Mouse (Mus musculus): ENCODE measurements around the gene S1pr1. TPM values are rescaled to one million over a fixed set of nuclear protein-coding genes. Genes with fewer than 3 reads are reported as not detected.
A peak's percentile ranks its signal among the peaks of the same experiment; 100 is the strongest.

The S1pr1 gene
- polyA plus RNA-seq, 1 experiment from 2014 or later: 88.9 TPM

DNA sequence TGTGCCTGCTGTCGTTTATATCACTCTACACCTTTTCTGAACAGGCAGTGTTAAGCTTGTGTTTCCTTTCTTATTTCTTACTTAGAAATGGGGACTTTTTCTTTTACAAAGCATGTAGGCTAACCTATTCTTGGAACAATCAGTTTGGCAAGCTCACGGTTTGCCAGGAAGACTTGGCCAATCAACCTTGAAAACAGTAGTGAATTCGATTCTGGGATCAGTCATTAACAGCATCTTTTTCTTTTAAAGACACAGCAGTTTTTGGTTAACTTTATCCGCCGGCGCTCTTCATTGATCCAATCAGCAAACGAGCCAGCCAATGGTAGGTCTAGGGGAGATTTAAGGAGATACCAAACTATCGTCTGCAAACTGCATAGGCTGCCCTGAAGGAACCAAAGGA lies 31.6 kb upstream of the S1pr1 start:
- no peaks in the 10 kb centered on the region for H3K4me1 ChIP-seq (ENCODE audit: control insufficient read depth, insufficient read depth, low read length)
- WGBS: 78% methylated on average over 8 of the region's 8 CpGs
- no peak overlapping the region for H3K9ac ChIP-seq (ENCODE audit: low read length)
- H3K4me2 ChIP-seq (ENCODE audit: low read depth, low read length): no peak overlapping the region
- no peaks in the 10 kb centered on the region for H3K27me3 ChIP-seq (ENCODE audit: control insufficient read depth, insufficient read depth, low read length)
- H3K27ac ChIP-seq (ENCODE audit: low read length): no peak overlapping the region
- no peak for ATAC-seq (replicated peaks; ENCODE audit: extremely low read depth, insufficient read depth, low FRiP score)
- H3K9me3 ChIP-seq (replicated peaks; ENCODE audit: control insufficient read depth, low read length): no peaks in the 10 kb centered on the region
- H3K4me3 ChIP-seq (ENCODE audit: low read length): no peak overlapping the region
- H3K36me3 ChIP-seq (ENCODE audit: control insufficient read depth, insufficient read depth): no peaks in the 10 kb centered on the region

DNA sequence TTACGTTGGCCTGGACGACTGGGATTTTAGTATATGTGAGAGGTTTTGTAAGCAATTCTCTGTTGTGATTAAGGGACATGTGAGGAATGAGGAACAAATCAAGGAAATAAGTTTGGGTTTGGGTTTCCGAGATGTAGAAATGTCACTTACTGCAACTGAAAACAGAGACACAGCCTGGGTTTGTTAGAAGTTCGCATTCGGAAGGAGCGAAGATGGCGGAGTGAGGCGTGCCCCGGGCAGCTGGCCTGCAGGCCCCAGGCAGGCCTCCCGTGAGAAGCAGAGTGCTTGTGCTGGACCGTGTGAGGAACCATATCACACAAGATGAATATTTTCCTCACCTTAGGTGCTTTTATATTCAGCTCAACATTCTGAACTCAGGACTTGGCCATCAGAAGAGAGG lies 30.2 kb upstream of the S1pr1 start:
- Histone ChIP-seq H3K36me3 (ENCODE audit: control insufficient read depth, insufficient read depth) (no peaks in the 10 kb centered on the region), H3K4me3 (ENCODE audit: low read length) (no peak overlapping the region), H3K9me3 (replicated peaks; ENCODE audit: control insufficient read depth, low read length) (no peaks in the 10 kb centered on the region), H3K4me2 (ENCODE audit: low read depth, low read length) (no peak overlapping the region), H3K27ac (ENCODE audit: low read length) (no peak overlapping the region), H3K4me1 (ENCODE audit: control insufficient read depth, insufficient read depth, low read length) (no peaks in the 10 kb centered on the region), H3K27me3 (ENCODE audit: control insufficient read depth, insufficient read depth, low read length) (no peaks in the 10 kb centered on the region), H3K9ac (ENCODE audit: low read length) (no peak overlapping the region)
- no peak for ATAC-seq (replicated peaks; ENCODE audit: extremely low read depth, insufficient read depth, low FRiP score)
- WGBS: 88% methylated on average over 11 of the region's 11 CpGs

DNA sequence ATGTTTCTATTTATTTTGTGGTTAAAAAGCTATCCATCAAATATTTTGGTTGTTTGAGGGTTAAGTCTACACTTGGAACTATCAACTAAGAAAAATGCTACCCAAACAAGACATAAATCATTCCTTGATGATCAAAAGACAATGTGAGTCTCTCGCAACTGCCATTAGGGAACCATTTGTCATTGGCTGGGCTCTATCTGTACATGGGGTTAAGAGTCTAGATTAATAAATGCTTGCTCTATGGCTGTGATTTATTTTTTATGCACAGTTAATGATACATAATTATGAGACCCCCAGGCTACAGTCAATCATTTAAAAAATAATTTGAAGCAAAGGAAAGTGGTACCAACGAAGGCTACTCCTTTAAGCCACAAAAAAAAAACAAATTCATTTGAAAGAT lies 23.7 kb upstream of the S1pr1 start:
- H3K4me2 ChIP-seq (ENCODE audit: low read depth, low read length): no peak overlapping the region
- WGBS: 64% methylated on average over 2 of the region's 2 CpGs
- H3K27me3 ChIP-seq (ENCODE audit: control insufficient read depth, insufficient read depth, low read length): no peaks in the 10 kb centered on the region
- no peak overlapping the region for H3K9ac ChIP-seq (ENCODE audit: low read length)
- H3K27ac ChIP-seq (ENCODE audit: low read length): peak overlapping the region; percentile 53; the same call in 1 of the 2 replicates
- no peaks in the 10 kb centered on the region for H3K36me3 ChIP-seq (ENCODE audit: control insufficient read depth, insufficient read depth)
- H3K4me1 ChIP-seq (ENCODE audit: control insufficient read depth, insufficient read depth, low read length): peaks cover 13% of the 10 kb centered on the region
- H3K9me3 ChIP-seq (replicated peaks; ENCODE audit: control insufficient read depth, low read length): no peaks in the 10 kb centered on the region
- ATAC-seq (replicated peaks; ENCODE audit: extremely low read depth, insufficient read depth, low FRiP score): no peak
- no peak overlapping the region for H3K4me3 ChIP-seq (ENCODE audit: low read length)

DNA sequence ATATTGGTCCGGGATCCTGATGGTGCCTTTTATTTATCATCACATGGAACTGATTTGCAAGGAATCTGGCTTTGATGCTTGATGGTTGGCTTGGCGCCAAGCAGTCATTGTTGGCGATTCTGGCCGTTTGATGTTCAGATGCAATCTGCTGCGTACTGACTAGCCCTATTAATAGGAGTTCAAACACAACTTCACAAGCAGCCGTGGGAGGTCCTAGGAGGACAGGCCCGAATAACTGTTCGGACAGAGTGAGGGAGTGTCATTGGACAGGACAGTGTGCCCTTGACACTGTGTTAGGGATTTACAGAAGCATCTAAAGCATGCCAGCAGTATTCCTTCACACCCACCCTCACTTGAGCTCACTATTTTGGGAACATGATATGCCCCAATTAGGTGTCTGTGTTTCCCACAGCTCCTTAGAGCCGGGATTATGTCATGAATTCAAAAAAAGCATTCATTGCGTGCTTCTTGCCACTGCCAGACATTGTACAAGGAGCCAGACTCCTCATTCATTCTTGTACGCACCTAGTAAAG lies 23.0 kb upstream of the S1pr1 start:
- ATAC-seq (replicated peaks; ENCODE audit: extremely low read depth, insufficient read depth, low FRiP score): peak; percentile 95
- WGBS: 22% methylated on average over 11 of the region's 11 CpGs
- peaks cover 13% of the 10 kb centered on the region for H3K4me1 ChIP-seq (ENCODE audit: control insufficient read depth, insufficient read depth, low read length)

DNA sequence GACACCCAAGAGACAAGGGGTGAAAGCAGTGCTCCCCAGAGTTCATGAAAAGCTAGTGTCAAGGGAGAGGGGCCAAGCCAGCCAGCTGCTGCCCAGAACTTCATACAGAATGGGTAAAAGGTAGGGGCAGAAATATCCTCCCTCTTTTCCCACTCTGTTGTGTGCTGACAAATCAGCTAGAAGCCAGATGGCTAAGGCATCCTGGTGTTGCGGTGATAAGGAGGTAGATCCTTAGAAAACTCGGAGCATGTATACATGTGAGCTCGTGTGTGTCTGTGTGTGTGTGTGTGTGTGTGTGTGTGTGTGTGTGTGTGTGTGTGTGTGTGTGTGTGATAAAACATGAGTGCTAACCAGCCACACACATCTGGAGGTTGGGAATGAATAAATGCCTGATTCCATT lies 20.7 kb upstream of the S1pr1 start:
- Histone ChIP-seq H3K27me3 (ENCODE audit: control insufficient read depth, insufficient read depth, low read length) (no peaks in the 10 kb centered on the region), H3K9me3 (replicated peaks; ENCODE audit: control insufficient read depth, low read length) (no peaks in the 10 kb centered on the region), H3K9ac (ENCODE audit: low read length) (no peak overlapping the region), H3K4me1 (ENCODE audit: control insufficient read depth, insufficient read depth, low read length) (peaks cover 13% of the 10 kb centered on the region), H3K36me3 (ENCODE audit: control insufficient read depth, insufficient read depth) (no peaks in the 10 kb centered on the region), H3K27ac (ENCODE audit: low read length) (peak overlapping the region; percentile 44; the same call in 1 of the 2 replicates), H3K4me2 (ENCODE audit: low read depth, low read length) (no peak overlapping the region), H3K4me3 (ENCODE audit: low read length) (no peak overlapping the region)
- ATAC-seq (replicated peaks; ENCODE audit: extremely low read depth, insufficient read depth, low FRiP score): no peak
- WGBS: 39% methylated on average over 3 of the region's 3 CpGs

More for the DNA sequence above, 23.0 kb upstream of the S1pr1 start:
- peak overlapping the region; percentile 86 for H3K27ac ChIP-seq (ENCODE audit: low read length)
- no peaks in the 10 kb centered on the region for H3K27me3 ChIP-seq (ENCODE audit: control insufficient read depth, insufficient read depth, low read length)
- no peak overlapping the region for H3K4me3 ChIP-seq (ENCODE audit: low read length)
- H3K36me3 ChIP-seq (ENCODE audit: control insufficient read depth, insufficient read depth): no peaks in the 10 kb centered on the region
- H3K9ac ChIP-seq (ENCODE audit: low read length): no peak overlapping the region
- H3K4me2 ChIP-seq (ENCODE audit: low read depth, low read length): no peak overlapping the region
- H3K9me3 ChIP-seq (replicated peaks; ENCODE audit: control insufficient read depth, low read length): no peaks in the 10 kb centered on the region

DNA sequence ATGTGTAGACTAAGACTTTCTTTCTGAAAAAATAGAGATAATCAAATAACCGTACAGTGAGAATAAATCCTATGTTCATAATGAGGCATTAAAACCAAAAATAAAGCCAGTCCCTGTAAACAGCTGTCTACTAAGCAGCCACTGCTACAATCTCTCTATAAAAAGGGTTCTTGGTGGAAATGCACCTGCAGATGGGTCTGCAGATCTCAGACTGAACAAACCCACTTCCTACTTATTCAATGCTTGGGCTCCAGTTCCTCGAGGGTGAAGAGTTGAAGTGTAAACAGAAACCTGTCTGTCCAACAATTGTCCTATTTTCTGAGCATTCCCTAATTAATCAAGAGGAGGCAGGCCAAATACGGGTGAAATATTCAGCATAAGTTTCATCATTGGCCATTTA lies 20.0 kb upstream of the S1pr1 start:
- no peak for ATAC-seq (replicated peaks; ENCODE audit: extremely low read depth, insufficient read depth, low FRiP score)
- 84% methylated on average over 3 of the region's 3 CpGs for WGBS
- Histone ChIP-seq H3K27me3 (ENCODE audit: control insufficient read depth, insufficient read depth, low read length) (no peaks in the 10 kb centered on the region), H3K4me2 (ENCODE audit: low read depth, low read length) (no peak overlapping the region), H3K4me3 (ENCODE audit: low read length) (no peak overlapping the region), H3K4me1 (ENCODE audit: control insufficient read depth, insufficient read depth, low read length) (peaks cover 13% of the 10 kb centered on the region), H3K9ac (ENCODE audit: low read length) (no peak overlapping the region), H3K36me3 (ENCODE audit: control insufficient read depth, insufficient read depth) (no peaks in the 10 kb centered on the region), H3K9me3 (replicated peaks; ENCODE audit: control insufficient read depth, low read length) (no peaks in the 10 kb centered on the region), H3K27ac (ENCODE audit: low read length) (no peak overlapping the region)

DNA sequence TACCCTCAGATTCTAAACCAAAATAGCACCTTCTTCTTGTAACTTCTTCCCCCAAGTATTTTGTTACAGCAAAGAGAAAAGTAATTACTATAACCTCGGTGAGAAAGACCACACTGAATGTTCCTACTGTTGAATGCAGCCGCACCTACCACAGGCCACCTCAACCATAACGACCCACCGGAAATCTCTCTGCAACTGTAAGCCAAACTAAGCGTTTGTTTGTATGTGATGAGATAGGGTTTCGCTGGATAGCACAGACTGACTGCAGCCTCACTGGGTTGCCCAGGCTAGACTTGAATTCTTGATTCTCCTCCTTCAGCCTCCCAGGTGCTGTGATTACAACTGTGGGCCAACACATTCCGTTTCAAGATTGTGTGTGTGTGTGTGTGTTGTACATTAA lies 15.5 kb upstream of the S1pr1 start:
- H3K27me3 ChIP-seq (ENCODE audit: control insufficient read depth, insufficient read depth, low read length): no peaks in the 10 kb centered on the region
- no peak for ATAC-seq (replicated peaks; ENCODE audit: extremely low read depth, insufficient read depth, low FRiP score)
- 82% methylated on average over 7 of the region's 7 CpGs for WGBS

DNA sequence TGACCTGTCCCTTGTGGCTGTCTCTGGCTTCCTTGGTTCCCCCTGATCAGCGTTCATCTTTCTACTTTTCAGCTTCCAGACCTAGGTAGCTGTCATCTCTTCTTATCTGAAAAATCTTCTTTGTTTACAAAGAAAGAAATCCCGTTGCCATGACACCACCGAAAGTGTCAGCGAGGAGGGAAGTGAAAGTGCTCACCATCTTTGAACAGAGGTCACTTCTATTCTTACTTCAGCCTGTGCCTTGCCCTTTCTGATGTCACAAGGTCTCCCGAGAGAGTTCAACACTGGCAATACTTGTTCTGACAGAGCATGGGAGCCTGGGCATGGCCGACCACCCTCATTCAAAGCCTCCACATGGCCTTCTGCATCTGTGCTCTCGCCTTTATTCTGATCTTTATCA lies 14.3 kb upstream of the S1pr1 start:
- no peak for ATAC-seq (replicated peaks; ENCODE audit: extremely low read depth, insufficient read depth, low FRiP score)
- 60% methylated on average over 7 of the region's 7 CpGs for WGBS
- Histone ChIP-seq H3K9me3 (replicated peaks; ENCODE audit: control insufficient read depth, low read length) (no peaks in the 10 kb centered on the region), H3K4me2 (ENCODE audit: low read depth, low read length) (no peak overlapping the region), H3K4me3 (ENCODE audit: low read length) (no peak overlapping the region), H3K36me3 (ENCODE audit: control insufficient read depth, insufficient read depth) (no peaks in the 10 kb centered on the region), H3K9ac (ENCODE audit: low read length) (no peak overlapping the region), H3K27me3 (ENCODE audit: control insufficient read depth, insufficient read depth, low read length) (no peaks in the 10 kb centered on the region), H3K4me1 (ENCODE audit: control insufficient read depth, insufficient read depth, low read length) (no peaks in the 10 kb centered on the region), H3K27ac (ENCODE audit: low read length) (no peak overlapping the region)

More for the DNA sequence above, 15.5 kb upstream of the S1pr1 start:
- no peak overlapping the region for H3K4me3 ChIP-seq (ENCODE audit: low read length)
- peaks cover 1% of the 10 kb centered on the region; the same call in 1 of the 2 replicates for H3K4me1 ChIP-seq (ENCODE audit: control insufficient read depth, insufficient read depth, low read length)
- H3K9me3 ChIP-seq (replicated peaks; ENCODE audit: control insufficient read depth, low read length): no peaks in the 10 kb centered on the region
- no peak overlapping the region for H3K27ac ChIP-seq (ENCODE audit: low read length)
- H3K36me3 ChIP-seq (ENCODE audit: control insufficient read depth, insufficient read depth): no peaks in the 10 kb centered on the region
- no peak overlapping the region for H3K4me2 ChIP-seq (ENCODE audit: low read depth, low read length)
- H3K9ac ChIP-seq (ENCODE audit: low read length): no peak overlapping the region

DNA sequence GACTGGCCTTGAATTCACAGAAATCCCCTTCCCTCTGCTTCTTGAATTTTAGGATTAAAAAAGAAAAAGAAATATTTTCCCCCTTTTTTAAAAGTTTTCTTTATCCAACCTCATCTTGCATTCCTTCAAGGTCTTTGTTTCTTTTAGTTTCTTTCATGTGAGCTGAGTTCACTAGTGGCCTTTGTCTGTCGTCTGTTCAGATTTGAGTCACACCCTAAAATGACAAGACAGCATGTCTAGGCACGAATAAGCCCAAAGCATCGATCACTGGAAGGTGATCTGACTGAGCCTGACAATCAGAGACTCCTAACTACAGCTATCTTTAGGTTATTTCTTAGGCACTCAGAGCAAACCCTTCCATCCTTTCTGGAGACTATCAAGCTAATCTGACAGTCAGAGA lies 13.3 kb upstream of the S1pr1 start:
- Histone ChIP-seq H3K4me2 (ENCODE audit: low read depth, low read length) (no peak overlapping the region), H3K4me3 (ENCODE audit: low read length) (no peak overlapping the region), H3K27me3 (ENCODE audit: control insufficient read depth, insufficient read depth, low read length) (no peaks in the 10 kb centered on the region), H3K9ac (ENCODE audit: low read length) (no peak overlapping the region), H3K9me3 (replicated peaks; ENCODE audit: control insufficient read depth, low read length) (no peaks in the 10 kb centered on the region), H3K4me1 (ENCODE audit: control insufficient read depth, insufficient read depth, low read length) (no peaks in the 10 kb centered on the region), H3K36me3 (ENCODE audit: control insufficient read depth, insufficient read depth) (no peaks in the 10 kb centered on the region), H3K27ac (ENCODE audit: low read length) (no peak overlapping the region)
- ATAC-seq (replicated peaks; ENCODE audit: extremely low read depth, insufficient read depth, low FRiP score): no peak
- WGBS: 41% methylated on average over 3 of the region's 3 CpGs

Data from heart, embryonic 16.5 days (tissue).